Mouse (Mus musculus) left cerebral cortex, adult 2 months (tissue): ENCODE measurements around the gene Ccl26. TPM values are rescaled to one million over a fixed set of nuclear protein-coding genes. Genes with fewer than 3 reads are reported as not detected.

ENCODE experiments used
- DNase-seq, 2 experiments: peaks; one replicate each; pipeline ENCODE4 v3.0.0; 2021 to 2022; ENCODE audit warnings: low spot score in 2 of 2, mixed read lengths in 1 of 2; ENCODE audit errors: extremely low spot score in 1 of 2
- H3K27ac ChIP-seq: fragments of 200-600 bp; 2 replicates; pipeline ENCODE4 v1.8.1; 2022
- H3K4me3 ChIP-seq: fragments of 200-600 bp; 2 replicates; pipeline ENCODE4 v1.8.1; 2022
- CTCF ChIP-seq: fragments of 200-600 bp; IDR thresholded peaks from 2 replicates; pipeline ENCODE4 v1.8.1; 2022; ENCODE audit warnings: antibody characterized with exemption, mild to moderate bottlenecking, moderate library complexity
- intact Hi-C: fragments of 180-260 bp; cut with DNase I; formaldehyde crosslinking; loops from one replicate; pipeline ENCODE4 v1.15.1; 2025
- total RNA-seq, 2 experiments: library from RNA; stranded (reverse); gene quantifications; 2 replicates each; pipeline ENCODE4 v1.2.3; 2021

Ccl26 gene
- total RNA-seq, 2 experiments from 2014 or later = not detected

GRCm38 (mm10) chr5:135533431-135533830 is 29.9 kb downstream of the Ccl26 start:
- no peak for DNase-seq
- intact Hi-C loops = no loop called here
- H3K4me3 ChIP-seq = no peak overlapping the region
- H3K27ac ChIP-seq = peak overlapping the region; percentile 62
- no peak for TF ChIP-seq CTCF

GRCm38 (mm10) chr5:135531306-135531845 is 32.0 kb downstream of the Ccl26 start:
- intact Hi-C loops = no loop called here
- no peak for TF ChIP-seq CTCF
- no peak for DNase-seq
- H3K4me3 ChIP-seq = no peak overlapping the region
- H3K27ac ChIP-seq = peak overlapping the region; percentile 40

GRCm38 (mm10) chr5:135529964-135530363 is 33.4 kb downstream of the Ccl26 start:
- no peak overlapping the region for H3K27ac ChIP-seq
- H3K4me3 ChIP-seq = no peak overlapping the region
- no peak for DNase-seq
- no peak for TF ChIP-seq CTCF
- intact Hi-C loops = no loop called here

GRCm38 (mm10) chr5:135529310-135529709 is 34.1 kb downstream of the Ccl26 start:
- Histone ChIP-seq H3K4me3 (no peak overlapping the region), H3K27ac (no peak overlapping the region)
- TF ChIP-seq CTCF = peak; percentile 55
- no peak for DNase-seq
- intact Hi-C loops = no loop called here

DNA sequence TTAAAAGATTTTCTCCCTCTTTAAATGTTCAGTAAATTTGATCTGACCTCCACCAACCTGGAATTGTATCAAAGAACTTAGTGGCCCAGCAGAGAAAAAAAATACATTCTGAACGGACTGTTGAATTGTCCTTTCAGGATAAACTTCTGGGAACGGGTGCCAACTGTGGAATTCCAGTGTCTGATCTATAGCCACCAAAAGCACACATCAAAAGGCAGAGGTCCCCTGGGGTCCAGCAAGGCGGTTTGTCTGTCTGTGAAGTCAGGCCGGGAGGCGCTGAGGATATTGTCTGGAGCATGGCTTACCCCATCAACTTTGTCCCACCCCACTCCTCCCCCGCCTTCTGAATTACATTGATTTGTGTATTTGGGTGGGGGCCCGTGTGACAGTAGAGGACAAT is 35.4 kb downstream of the Ccl26 start:
- Histone ChIP-seq H3K27ac (no peak overlapping the region), H3K4me3 (no peak overlapping the region)
- TF ChIP-seq CTCF = no peak
- DNase-seq = no peak
- intact Hi-C loops = no loop called here

GRCm38 (mm10) chr5:135524660-135525560 is 38.5 kb downstream of the Ccl26 start:
- TF ChIP-seq CTCF = no peak
- DNase-seq = no peak
- Histone ChIP-seq H3K4me3 (no peak overlapping the region), H3K27ac (peak overlapping the region; percentile 60)
- intact Hi-C loops = no loop called here

DNA sequence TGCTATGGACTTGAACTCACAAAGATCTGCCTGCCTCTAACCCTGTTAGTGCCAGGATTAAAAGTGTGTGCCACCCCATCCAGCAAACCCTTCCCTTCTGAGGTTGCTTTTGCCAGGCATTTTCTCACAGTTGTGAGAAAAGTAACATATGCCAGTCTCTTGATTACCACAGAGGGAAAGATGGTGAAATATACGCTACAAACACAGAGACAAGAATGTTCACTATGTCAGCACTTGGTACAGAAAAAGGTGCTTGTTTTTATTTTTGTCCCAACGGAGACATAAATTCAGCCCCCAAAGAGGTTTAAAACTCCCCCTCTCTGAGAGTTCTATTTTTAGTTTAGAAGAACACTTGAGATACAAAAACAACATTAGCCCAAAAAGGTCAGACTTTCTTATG is 39.3 kb downstream of the Ccl26 start:
- peak overlapping the region; percentile 1; the same call in 1 of the 2 replicates for H3K27ac ChIP-seq
- H3K4me3 ChIP-seq = no peak overlapping the region
- DNase-seq = no peak
- TF ChIP-seq CTCF = no peak
- intact Hi-C loops = no loop called here

- DNase-seq = no peak
- TF ChIP-seq CTCF = no peak
- H3K4me3 ChIP-seq = no peak overlapping the region
- H3K27ac ChIP-seq = no peak overlapping the region
- intact Hi-C loops = no loop called here
These were observed 41.2 kb downstream of the Ccl26 start for GRCm38 (mm10) chr5:135522111-135522722.

GRCm38 (mm10) chr5:135517348-135517883 is 46.0 kb downstream of the Ccl26 start:
- no peak for DNase-seq
- H3K27ac ChIP-seq = no peak overlapping the region
- no peak for TF ChIP-seq CTCF
- intact Hi-C loops = no loop called here
- H3K4me3 ChIP-seq = no peak overlapping the region

DNA sequence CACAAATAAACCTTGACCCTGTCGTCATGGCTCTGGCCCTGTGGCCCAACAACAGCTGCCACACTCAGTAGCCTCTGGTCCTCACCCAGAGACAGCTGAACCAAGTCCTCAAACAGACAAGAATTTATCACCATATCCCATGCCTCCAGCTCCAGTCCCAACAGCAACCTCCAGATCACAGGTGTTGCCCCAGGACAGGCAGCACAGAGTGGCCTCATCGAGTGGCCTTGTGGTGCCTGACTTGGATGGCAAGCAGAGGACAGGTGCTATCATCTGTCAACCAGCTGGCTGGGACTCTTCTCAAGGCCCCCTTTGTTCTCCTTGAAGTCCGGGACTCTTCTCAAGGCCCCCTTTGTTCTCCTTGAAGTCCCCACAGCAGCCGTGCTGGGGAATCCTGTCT is 50.2 kb downstream of the Ccl26 start:
- no peak overlapping the region for H3K4me3 ChIP-seq
- intact Hi-C loops = no loop called here
- no peak for TF ChIP-seq CTCF
- DNase-seq = no peak
- no peak overlapping the region for H3K27ac ChIP-seq

DNA sequence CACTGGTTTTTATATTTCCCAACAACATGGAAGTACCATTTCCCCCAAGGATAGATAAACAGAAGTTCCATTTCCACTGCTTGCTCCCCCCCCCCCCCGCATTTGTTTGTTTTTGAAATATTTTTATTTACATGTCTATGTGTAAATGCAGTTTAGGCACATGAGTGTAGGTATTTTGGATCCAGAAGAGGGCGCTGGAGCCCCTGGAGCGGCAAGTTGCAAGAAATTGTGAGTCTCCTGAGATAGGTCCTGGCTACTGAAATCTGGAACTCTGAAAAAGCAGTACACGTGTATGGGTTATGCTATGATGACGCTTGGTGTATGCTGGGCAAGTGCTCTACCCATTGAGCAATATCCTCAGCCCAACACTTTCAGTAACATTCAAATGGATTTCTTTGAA is 52.3 kb downstream of the Ccl26 start:
- peak; percentile 17 for TF ChIP-seq CTCF
- Histone ChIP-seq H3K27ac (no peak overlapping the region), H3K4me3 (no peak overlapping the region)
- DNase-seq = no peak
- intact Hi-C loops = no loop called here

Other genes with a start within 250 kb of the Ccl26 start
- gene Fkbp6, start 213.5 kb downstream of the Ccl26 start, total RNA-seq = under 1 TPM in 1 of 2 experiments, not detected in 1; 0.44 TPM
- not detected for gene Trim50, start 210.3 kb downstream of the Ccl26 start, total RNA-seq
- gene Nsun5, start 193.6 kb downstream of the Ccl26 start, total RNA-seq = 10 to 100 TPM; 22.2 to 22.6 TPM
- 10 to 100 TPM; 56.6 to 58.3 TPM for gene Pom121, start 169.0 kb downstream of the Ccl26 start, total RNA-seq
- 10 to 100 TPM; 48.7 to 51.9 TPM for gene Hip1, start 18.4 kb downstream of the Ccl26 start, total RNA-seq
- gene Ccl24, start 9.5 kb upstream of the Ccl26 start, total RNA-seq = under 1 TPM in 1 of 2 experiments, not detected in 1; 0.68 TPM
- gene Rhbdd2, start 69.0 kb upstream of the Ccl26 start, total RNA-seq = 10 to 100 TPM; 84.3 to 85.9 TPM
- 10 to 100 TPM; 86.0 to 93.6 TPM for gene Por, start 106.5 kb upstream of the Ccl26 start, total RNA-seq
- gene Tmem120a, start 180.9 kb upstream of the Ccl26 start, total RNA-seq = 10 to 100 TPM; 18.3 to 18.4 TPM
- not detected for gene Styxl1, start 214.8 kb upstream of the Ccl26 start, total RNA-seq
- gene Mdh2, start 214.9 kb upstream of the Ccl26 start, total RNA-seq = 100 to 1,000 TPM; 379 to 386 TPM
- gene Srrm3, start 243.3 kb upstream of the Ccl26 start, total RNA-seq = 100 to 1,000 TPM in 1 of 2 experiments, 10 to 100 TPM in 1; 97.9 to 109 TPM